In the genomic region with DNA sequence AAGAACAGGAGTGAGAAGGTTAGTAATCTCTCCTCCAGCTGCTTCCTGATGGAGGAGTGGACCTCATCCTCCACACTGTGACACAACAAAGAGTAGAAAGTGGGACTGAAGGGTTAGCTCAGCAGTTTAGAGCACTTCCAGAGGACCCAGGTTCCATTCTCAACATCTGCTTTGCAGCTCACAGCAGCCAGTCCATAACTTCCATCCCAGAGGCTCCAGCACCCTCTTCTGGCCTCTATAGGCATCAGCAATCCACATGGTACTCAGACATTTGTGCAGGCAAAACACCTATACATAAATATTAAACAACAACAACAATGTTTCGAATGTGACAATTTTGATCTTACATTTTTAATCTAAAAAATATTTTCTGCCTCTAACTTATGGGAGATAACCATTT, we compare ENCODE assay signal across 10 mouse cellular contexts. TPM values are rescaled to one million over a fixed set of nuclear protein-coding genes. Genes with fewer than 3 reads are reported as not detected.
DNase-seq lines count a peak whose midpoint lies in the region; ATAC-seq and TF ChIP-seq lines count a peak whose summit lies in the region.
"Had no signal": no experiment of that assay in that cellular context is flagged by ENCODE, and none has a peak within 500 bp of the region (broad histone marks: within the 10 kb centered on the region; RNA-seq: fewer than 3 reads in every experiment).

No protein-coding gene starts in this region.

- H3K9ac ChIP-seq in midbrain, postnatal 0 days (replicated peaks; ENCODE audit: low read length, poor library complexity, severe bottlenecking), result no peak overlapping the region
- H3K9ac ChIP-seq in midbrain, embryonic 16.5 days (ENCODE audit: low read depth, low read length), result no peak overlapping the region
- H3K9ac ChIP-seq: heart, embryonic 13.5 days; neural tube, embryonic 12.5 days had no signal

- no peaks in the 10 kb centered on the region for H3K9me3 ChIP-seq in midbrain, postnatal 0 days (ENCODE audit: low read length)
- H3K9me3 ChIP-seq in midbrain, embryonic 16.5 days (replicated peaks; ENCODE audit: control insufficient read depth, low read length, poor library complexity, severe bottlenecking), result no peaks in the 10 kb centered on the region
- no peaks in the 10 kb centered on the region for H3K9me3 ChIP-seq in megakaryocyte, embryonic 14.5 days
- H3K9me3 ChIP-seq: heart, embryonic 13.5 days; neural tube, embryonic 12.5 days had no signal

- ATAC-seq in midbrain, postnatal 0 days (ENCODE audit: low FRiP score), result no peak
- ATAC-seq in midbrain, embryonic 16.5 days, result no peak
- peak; percentile 66 to 82; a peak in 3 of 4 replicates for ATAC-seq in hematopoietic stem cell, adult 5-6 weeks (replicated peaks in 1 of 2; ENCODE audit: insufficient read depth in 1 of 2, low FRiP score in 2 of 2, low TSS enrichment in 1 of 2, low read depth in 1 of 2, poor library complexity in 2 of 2, severe bottlenecking in 2 of 2)

- no peak overlapping the region for H3K4me3 ChIP-seq in midbrain, postnatal 0 days (ENCODE audit: low read depth, low read length)
- H3K4me3 ChIP-seq in midbrain, embryonic 16.5 days (ENCODE audit: low read depth, low read length), result no peak overlapping the region
- H3K4me3 ChIP-seq in megakaryocyte, embryonic 14.5 days (replicated peaks), result peak overlapping the region; percentile 53
- H3K4me3 ChIP-seq: heart, embryonic 13.5 days; neural tube, embryonic 12.5 days had no signal

- no peak overlapping the region for H3K4me2 ChIP-seq in midbrain, postnatal 0 days (ENCODE audit: low read depth, low read length, poor library complexity, severe bottlenecking)
- H3K4me2 ChIP-seq in midbrain, embryonic 16.5 days (ENCODE audit: low read length), result no peak overlapping the region
- H3K4me2 ChIP-seq: heart, embryonic 13.5 days; neural tube, embryonic 12.5 days had no signal

- TF ChIP-seq CTCF in midbrain, postnatal 0 days (IDR thresholded peaks at IDR 0.05), result peak; percentile 57

- no peaks in the 10 kb centered on the region for H3K4me1 ChIP-seq in midbrain, postnatal 0 days (ENCODE audit: insufficient read depth, low read length)
- no peaks in the 10 kb centered on the region for H3K4me1 ChIP-seq in midbrain, embryonic 16.5 days (ENCODE audit: control insufficient read depth, insufficient read depth, low read length)
- peaks cover 78% of the 10 kb centered on the region for H3K4me1 ChIP-seq in megakaryocyte, embryonic 14.5 days
- H3K4me1 ChIP-seq: heart, embryonic 13.5 days; neural tube, embryonic 12.5 days had no signal

- no peaks in the 10 kb centered on the region for H3K27me3 ChIP-seq in midbrain, postnatal 0 days (ENCODE audit: insufficient read depth, low read length)
- no peaks in the 10 kb centered on the region for H3K27me3 ChIP-seq in midbrain, embryonic 16.5 days (ENCODE audit: control insufficient read depth, insufficient read depth, low read depth, low read length)
- H3K27me3 ChIP-seq in megakaryocyte, embryonic 14.5 days (replicated peaks), result no peaks in the 10 kb centered on the region
- H3K27me3 ChIP-seq: heart, embryonic 13.5 days; neural tube, embryonic 12.5 days had no signal

- H3K36me3 ChIP-seq in midbrain, postnatal 0 days (ENCODE audit: insufficient read depth, low read length), result no peaks in the 10 kb centered on the region
- no peaks in the 10 kb centered on the region for H3K36me3 ChIP-seq in midbrain, embryonic 16.5 days (ENCODE audit: control insufficient read depth, insufficient read depth, low read length)
- H3K36me3 ChIP-seq in megakaryocyte, embryonic 14.5 days (replicated peaks; ENCODE audit: low read length), result peaks cover 70% of the 10 kb centered on the region

- peak; percentile 39 for DNase-seq in adrenal gland, postnatal 10 days
- no peak for DNase-seq in adrenal gland, adult 8-10 months
- peak; percentile 2 for DNase-seq in midbrain, postnatal 0 days (ENCODE audit: low spot score)
- no peak for DNase-seq in cerebellum, adult 9-10 months
- no peak for DNase-seq in cerebellum, adult 11-12 months

- no peak overlapping the region for H3K27ac ChIP-seq in midbrain, postnatal 0 days (ENCODE audit: low read depth, low read length)
- no peak overlapping the region for H3K27ac ChIP-seq in midbrain, embryonic 16.5 days (ENCODE audit: low read length)
- H3K27ac ChIP-seq: heart, embryonic 13.5 days; neural tube, embryonic 12.5 days had no signal

- WGBS in midbrain, postnatal 0 days, result 88% methylated on average over 1 of the region's 1 CpGs
- 88% methylated on average over 1 of the region's 1 CpGs for WGBS in midbrain, embryonic 16.5 days

RNA-seq across cellular contexts. Expression of a gene that starts 16.9 kb away (rescaled TPM):
- 10 to 100 TPM; 34.2 to 47.3 TPM for total RNA-seq in adrenal gland, postnatal 10 days (2021)
- 10 to 100 TPM; 35.9 to 75.3 (median 50.9) TPM for total RNA-seq in adrenal gland, adult 8-10 months (2022)
- total RNA-seq in midbrain, postnatal 0 days (2014; rRNA removed), result 66.7 and 95.3 TPM in 2 replicates
- 38.5 and 50.5 TPM in 2 replicates for polyA plus RNA-seq in midbrain, postnatal 0 days (2015; fragmentation: Nextera tagmentation; extraction: Ambion mirVana)
- 45.0 and 50.2 TPM in 2 replicates for polyA plus RNA-seq in midbrain, embryonic 16.5 days (2015; fragmentation: Nextera tagmentation; extraction: Ambion mirVana)
- 41.2 and 68.9 TPM in 2 replicates for total RNA-seq in hematopoietic stem cell, adult 5-6 weeks (2017)
- polyA plus RNA-seq in megakaryocyte, embryonic 14.5 days (2012; ENCODE audit: insufficient read depth, low replicate concordance), result 25.5 and 40.6 TPM in 2 replicates

RNA-seq across cellular contexts. Expression of a gene that starts 17.1 kb away (rescaled TPM):
- total RNA-seq in adrenal gland, postnatal 10 days (2021), result 10 to 100 TPM; 28.2 to 43.4 TPM
- 10 to 100 TPM; 32.8 to 42.3 (median 37.8) TPM for total RNA-seq in adrenal gland, adult 8-10 months (2022)
- 32.4 and 33.5 TPM in 2 replicates for total RNA-seq in midbrain, postnatal 0 days (2014; rRNA removed)
- polyA plus RNA-seq in midbrain, postnatal 0 days (2015; fragmentation: Nextera tagmentation; extraction: Ambion mirVana), result 5.8 and 6.7 TPM in 2 replicates
- polyA plus RNA-seq in midbrain, embryonic 16.5 days (2015; fragmentation: Nextera tagmentation; extraction: Ambion mirVana), result 8.1 and 10.0 TPM in 2 replicates
- 40.1 and 54.5 TPM in 2 replicates for total RNA-seq in hematopoietic stem cell, adult 5-6 weeks (2017)
- 0.84 and 1.9 TPM in 2 replicates for polyA plus RNA-seq in megakaryocyte, embryonic 14.5 days (2012; ENCODE audit: insufficient read depth, low replicate concordance)

Comparison
In these comparisons a context has a peak if more than half of its experiments do, and no peak if none do; other contexts are left out.
1. DNase-seq: peak in adrenal gland, postnatal 10 days (single experiment) and midbrain, postnatal 0 days (single experiment); none in adrenal gland, adult 8-10 months (single experiment), cerebellum, adult 9-10 months (single experiment) and cerebellum, adult 11-12 months (single experiment).
2. ATAC-seq: peak in hematopoietic stem cell, adult 5-6 weeks (2 of 2); none in midbrain, postnatal 0 days (single experiment) and midbrain, embryonic 16.5 days (single experiment).